Mouse (Mus musculus): Measurements from ENCODE around the gene Itprip.

DNA sequence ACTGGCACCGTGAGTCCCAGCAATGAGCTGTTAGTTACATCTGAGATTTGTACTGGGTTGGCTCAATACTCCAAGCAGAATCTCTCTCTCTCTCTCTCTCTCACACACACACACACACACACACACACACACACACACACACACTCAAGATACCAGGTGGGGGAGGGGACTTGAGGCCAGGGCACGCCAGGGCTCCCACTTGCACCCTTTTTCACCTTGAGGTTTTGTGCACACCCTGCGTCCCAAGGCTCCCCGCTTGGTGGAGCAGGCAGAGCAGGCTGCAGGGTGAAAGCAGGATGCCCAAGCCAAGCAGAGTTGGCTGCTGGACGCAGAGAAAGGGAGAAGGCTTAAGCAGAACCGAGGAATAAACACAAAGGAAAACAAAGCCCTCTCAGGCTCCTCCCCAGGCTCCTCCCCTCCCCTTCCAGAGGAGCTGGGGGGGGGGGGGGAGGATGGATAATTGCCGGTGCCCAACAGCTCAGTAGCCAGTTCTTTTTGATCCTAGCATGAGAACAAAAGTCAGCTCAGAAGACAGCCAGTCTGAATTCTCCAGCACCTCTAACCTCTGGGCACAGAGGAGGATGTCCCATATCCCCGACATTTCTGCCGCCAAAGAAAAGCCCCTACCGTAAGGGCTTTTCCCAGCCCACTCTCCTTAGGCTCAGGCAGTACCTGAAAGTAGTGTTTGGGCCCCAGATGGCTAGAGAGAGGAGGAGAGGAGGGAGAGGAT is 9.5 kb downstream of the Itprip start:
- TF ChIP-seq POLR2A (IDR thresholded peaks at IDR 0.05; ENCODE audit: low read depth, low read length): no peak
- TF ChIP-seq CTCF (IDR thresholded peaks at IDR 0.05; ENCODE audit: borderline replicate concordance, insufficient read depth, low read length): no peak
